ENCODE assay signal across 9 mouse cellular contexts in the genomic region with DNA sequence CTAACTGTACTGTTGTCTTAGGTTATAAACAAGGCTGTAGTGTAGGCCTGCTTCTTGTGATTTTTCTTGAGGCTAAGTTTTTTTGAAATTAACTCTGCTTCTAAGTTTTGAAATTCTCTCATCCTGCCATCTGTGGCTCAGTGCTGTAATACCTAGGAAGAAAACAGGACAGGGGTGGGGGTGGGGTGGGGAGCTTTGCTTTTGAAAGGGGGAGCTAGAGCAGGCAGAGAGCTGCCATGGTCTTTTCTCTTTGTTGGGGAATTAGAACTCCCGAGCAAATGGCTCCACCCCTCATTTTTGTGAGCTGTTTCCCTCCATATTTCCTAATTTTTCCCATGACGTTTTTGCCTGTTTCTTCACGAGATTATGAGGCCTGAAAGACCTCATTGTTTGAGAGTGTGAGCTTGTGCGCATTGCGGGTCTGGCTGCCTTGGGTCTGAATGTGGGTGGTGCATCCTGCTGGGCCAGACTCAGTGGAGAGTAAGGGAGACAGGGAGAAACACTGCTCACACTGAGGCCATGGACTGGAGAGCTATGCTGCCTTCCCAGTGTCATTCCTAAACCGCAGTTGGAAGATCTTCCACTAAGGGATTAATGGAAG. TPM values are rescaled to one million over a fixed set of nuclear protein-coding genes. Genes with fewer than 3 reads are reported as not detected.
DNase-seq lines count a peak whose midpoint lies in the region; ATAC-seq and TF ChIP-seq lines count a peak whose summit lies in the region.
"Had no signal": no experiment of that assay in that cellular context is flagged by ENCODE, and none has a peak within 500 bp of the region (broad histone marks: within the 10 kb centered on the region; RNA-seq: fewer than 3 reads in every experiment).

No protein-coding gene starts in this region.

- H3K27ac ChIP-seq in neural tube, embryonic 13.5 days (replicated peaks), result peak overlapping the region; percentile 10
- peak overlapping the region; percentile 44 for H3K27ac ChIP-seq in hindbrain, embryonic 12.5 days
- no peak overlapping the region; the same call in 1 of the 2 replicates for H3K27ac ChIP-seq in neural tube, embryonic 14.5 days (ENCODE audit: low read depth, low read length)
- H3K27ac ChIP-seq in kidney, adult 2 months (ENCODE audit: insufficient read depth, low read depth, low read length), result no peak overlapping the region
- H3K27ac ChIP-seq: hindbrain, embryonic 15.5 days had no signal

- 0 out of 2 replicates have a peak, but pooled peaks have one; percentile 33 for ATAC-seq in neural tube, embryonic 13.5 days (ENCODE audit: low read depth)
- ATAC-seq in hindbrain, embryonic 12.5 days (ENCODE audit: low FRiP score), result peak; percentile 76
- ATAC-seq in neural tube, embryonic 14.5 days (ENCODE audit: low read depth), result peak; percentile 58; the same call in 1 of the 2 replicates

- H3K9ac ChIP-seq in neural tube, embryonic 13.5 days, result no peak overlapping the region
- no peak overlapping the region for H3K9ac ChIP-seq in hindbrain, embryonic 12.5 days
- no peak overlapping the region for H3K9ac ChIP-seq in neural tube, embryonic 14.5 days (replicated peaks; ENCODE audit: low read depth, low read length)
- H3K9ac ChIP-seq: hindbrain, embryonic 15.5 days had no signal

- WGBS in neural tube, embryonic 13.5 days, result 21% methylated on average over 6 of the region's 6 CpGs
- 15% methylated on average over 6 of the region's 6 CpGs for WGBS in hindbrain, embryonic 12.5 days
- WGBS in neural tube, embryonic 14.5 days, result 18% methylated on average over 6 of the region's 6 CpGs
- WGBS in kidney, adult 2 months, result 70% methylated on average over 6 of the region's 6 CpGs

- TF ChIP-seq POLR2A in kidney, adult 2 months (IDR thresholded peaks at IDR 0.05; ENCODE audit: low read depth, low read length), result no peak

- no peaks in the 10 kb centered on the region for H3K27me3 ChIP-seq in neural tube, embryonic 13.5 days
- H3K27me3 ChIP-seq in hindbrain, embryonic 12.5 days, result no peaks in the 10 kb centered on the region
- no peaks in the 10 kb centered on the region for H3K27me3 ChIP-seq in neural tube, embryonic 14.5 days (ENCODE audit: control insufficient read depth, insufficient read depth, low read length)
- H3K27me3 ChIP-seq in kidney, adult 2 months (replicated peaks; ENCODE audit: control insufficient read depth, insufficient read depth, low read length), result no peaks in the 10 kb centered on the region
- H3K27me3 ChIP-seq: hindbrain, embryonic 15.5 days had no signal

- no peaks in the 10 kb centered on the region for H3K9me3 ChIP-seq in neural tube, embryonic 13.5 days
- H3K9me3 ChIP-seq in hindbrain, embryonic 12.5 days (replicated peaks), result no peaks in the 10 kb centered on the region
- H3K9me3 ChIP-seq in neural tube, embryonic 14.5 days (ENCODE audit: control insufficient read depth, low read length), result no peaks in the 10 kb centered on the region
- H3K9me3 ChIP-seq: hindbrain, embryonic 15.5 days had no signal

- no peak overlapping the region for H3K4me2 ChIP-seq in neural tube, embryonic 13.5 days
- H3K4me2 ChIP-seq in hindbrain, embryonic 12.5 days (replicated peaks), result no peak overlapping the region
- no peak overlapping the region for H3K4me2 ChIP-seq in neural tube, embryonic 14.5 days (ENCODE audit: low read depth, low read length)
- H3K4me2 ChIP-seq: hindbrain, embryonic 15.5 days had no signal

- H3K4me1 ChIP-seq in neural tube, embryonic 13.5 days (replicated peaks), result peaks cover 79% of the 10 kb centered on the region
- peaks cover 34% of the 10 kb centered on the region for H3K4me1 ChIP-seq in hindbrain, embryonic 12.5 days
- peaks cover 21% of the 10 kb centered on the region for H3K4me1 ChIP-seq in neural tube, embryonic 14.5 days (ENCODE audit: control insufficient read depth, insufficient read depth, low read length)
- peaks cover 25% of the 10 kb centered on the region for H3K4me1 ChIP-seq in kidney, adult 2 months (ENCODE audit: control insufficient read depth, insufficient read depth, low read length)

- H3K36me3 ChIP-seq in neural tube, embryonic 13.5 days, result no peaks in the 10 kb centered on the region
- no peaks in the 10 kb centered on the region for H3K36me3 ChIP-seq in hindbrain, embryonic 12.5 days
- H3K36me3 ChIP-seq in neural tube, embryonic 14.5 days (ENCODE audit: control insufficient read depth, insufficient read depth, low read length), result no peaks in the 10 kb centered on the region
- no peaks in the 10 kb centered on the region for H3K36me3 ChIP-seq in kidney, adult 2 months (ENCODE audit: control insufficient read depth, insufficient read depth, low read length)
- H3K36me3 ChIP-seq: hindbrain, embryonic 15.5 days had no signal

- DNase-seq in embryo, embryonic 10.5 days (ENCODE audit: low spot score), result peak; percentile 31
- DNase-seq in embryo, embryonic 10 days (ENCODE audit: low spot score), result no peak
- DNase-seq in neural tube, embryonic 10.5 days (ENCODE audit: extremely low spot score, low spot score), result no peak
- DNase-seq in kidney, adult 2 months, result no peak
- no peak for DNase-seq in kidney, postnatal 10 days

- TF ChIP-seq CTCF in kidney, adult 2 months (conservative IDR thresholded peaks at IDR 0.05; ENCODE audit: insufficient read depth, insufficient read length, low read depth, low read length), result no peak

- no peak overlapping the region for H3K4me3 ChIP-seq in neural tube, embryonic 13.5 days
- H3K4me3 ChIP-seq in hindbrain, embryonic 12.5 days, result no peak overlapping the region
- H3K4me3 ChIP-seq in neural tube, embryonic 14.5 days (ENCODE audit: low read depth, low read length), result no peak overlapping the region
- H3K4me3 ChIP-seq in kidney, adult 2 months (ENCODE audit: insufficient read depth, low read depth, low read length), result no peak overlapping the region
- H3K4me3 ChIP-seq: hindbrain, embryonic 15.5 days had no signal

RNA-seq across cellular contexts. Expression of a gene that starts 58.6 kb away (rescaled TPM):
- 31.5 and 37.7 TPM in 2 replicates for polyA plus RNA-seq in neural tube, embryonic 13.5 days (2015; fragmentation: Nextera tagmentation; extraction: Ambion mirVana)
- polyA plus RNA-seq in hindbrain, embryonic 12.5 days (2016; fragmentation: Nextera tagmentation; extraction: Ambion mirVana), result 25.4 and 27.3 TPM in 2 replicates
- 32.4 and 40.0 TPM in 2 replicates for polyA plus RNA-seq in neural tube, embryonic 14.5 days (2014; fragmentation: Nextera tagmentation; extraction: Ambion mirVana)
- polyA plus RNA-seq in kidney, adult 2 months (2012; rRNA removed), result 1.9 and 2.5 TPM in 2 replicates

Comparison
In these comparisons a context has a peak if more than half of its experiments do, and no peak if none do; other contexts are left out.
1. H3K27ac ChIP-seq: peak in neural tube, embryonic 13.5 days (single experiment) and hindbrain, embryonic 12.5 days (single experiment); none in neural tube, embryonic 14.5 days (single experiment) and kidney, adult 2 months (single experiment).
2. Peak in every context shown above with its lines, with median percentiles within 50 percentile points of each other: ATAC-seq.